Mouse (Mus musculus) R1 (cell line): ENCODE data around the gene Dazap1.
"Not testable (repeated sequence)": the region's sequence is repeated elsewhere in the genome, so short reads cannot be mapped to it uniquely, and the experiment has no call there.

ENCODE experiments used
- DNase-seq: peaks from one replicate; pipeline ENCODE4 v3.0.0-alpha.2; 2018; ENCODE audit warnings: low read depth, low spot score

Dazap1 gene

DNA sequence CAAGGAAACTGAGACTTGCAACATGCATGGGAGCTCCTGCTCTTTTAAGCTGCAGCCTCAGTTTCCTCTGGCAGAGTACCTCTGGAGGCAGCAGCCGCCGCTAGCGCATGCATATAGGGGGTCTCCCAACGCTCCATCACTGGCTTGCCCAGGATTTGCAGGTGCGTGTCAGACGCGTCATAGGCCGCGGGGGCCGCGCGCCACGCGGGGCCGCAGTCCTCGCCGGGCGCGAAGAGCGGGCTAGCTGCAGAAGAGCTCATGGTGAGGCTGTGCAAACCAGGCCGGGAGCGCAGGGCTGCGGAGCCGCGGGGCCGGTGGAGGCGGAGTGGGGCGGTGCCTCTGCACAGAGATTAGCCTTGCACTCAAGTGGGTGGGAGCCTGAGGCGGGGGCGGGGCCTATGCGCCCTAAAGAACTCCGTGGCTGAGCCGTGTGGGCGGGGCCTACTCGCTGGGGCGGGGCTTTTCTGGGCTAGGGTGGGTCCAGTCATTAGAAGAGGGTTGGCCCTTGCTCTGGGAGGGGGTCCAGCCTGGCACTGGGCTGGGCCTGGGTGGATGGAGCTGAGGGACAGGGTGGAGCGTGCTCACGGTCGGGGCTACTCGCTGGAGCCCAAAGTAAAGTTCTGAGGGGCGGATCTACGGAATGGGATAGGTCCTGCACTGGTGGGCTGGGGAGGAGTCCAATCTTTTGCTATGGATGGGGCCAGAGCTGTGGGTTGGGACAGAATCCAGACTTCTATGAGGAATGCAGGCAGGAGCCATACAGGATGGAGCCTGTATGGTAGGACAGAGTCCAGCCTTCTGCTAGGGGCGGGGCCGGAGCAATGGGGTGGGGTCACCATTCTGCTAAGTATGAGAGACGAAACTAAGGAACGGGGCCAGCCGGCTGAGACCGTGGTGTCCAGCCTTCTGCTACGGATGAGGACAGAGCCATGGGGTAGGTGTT is at the start of gene Dazap1, which contains the start of gene Gamt:
Gene Dazap1 (plus strand): TSS at position 845 of the 943 bp plus-strand sequence.
Gene Gamt (minus strand): TSS at position 371 of the 943 bp plus-strand sequence.
- peak; percentile 96 for DNase-seq

GRCm38 (mm10) chr10:80211547-80212103 is 49.7 kb upstream of the Dazap1 start:
- not testable (repeated sequence) for DNase-seq

DNA sequence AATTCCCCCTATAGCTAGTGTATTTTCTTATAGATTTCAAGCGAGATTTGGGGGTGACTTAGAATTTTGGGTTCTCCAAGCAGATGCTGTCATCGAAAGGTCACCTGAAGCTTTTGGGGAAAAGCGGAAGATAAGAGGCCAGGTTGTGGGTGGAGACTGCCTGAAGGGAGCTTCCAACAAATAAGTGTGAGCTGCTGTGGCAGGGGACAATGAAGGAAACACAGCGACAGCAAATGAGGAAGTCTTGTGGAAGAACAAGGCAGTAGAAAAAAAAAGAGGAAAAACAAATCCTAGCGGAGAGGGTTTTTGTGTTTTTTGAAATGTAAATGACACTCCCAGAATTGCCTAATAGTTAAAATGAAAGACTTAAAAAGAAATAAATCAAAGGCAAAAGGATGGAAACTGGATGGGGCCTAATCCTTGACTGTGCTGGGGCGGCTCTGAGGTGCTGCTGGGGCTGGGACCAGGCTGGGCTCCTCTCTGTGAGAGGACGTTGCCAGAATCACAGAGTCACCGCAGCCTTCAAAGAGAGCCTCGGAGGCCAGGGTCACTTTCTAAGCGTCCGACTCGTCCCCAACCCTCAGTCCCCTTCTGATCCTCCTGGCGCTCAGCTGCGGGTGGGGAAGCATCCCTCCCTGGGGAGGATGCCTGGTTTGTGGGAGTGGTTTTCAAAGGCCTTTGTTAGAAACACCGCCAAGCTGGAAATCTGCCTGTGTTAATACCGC is 46.1 kb upstream of the Dazap1 start:
- DNase-seq, result no peak

DNA sequence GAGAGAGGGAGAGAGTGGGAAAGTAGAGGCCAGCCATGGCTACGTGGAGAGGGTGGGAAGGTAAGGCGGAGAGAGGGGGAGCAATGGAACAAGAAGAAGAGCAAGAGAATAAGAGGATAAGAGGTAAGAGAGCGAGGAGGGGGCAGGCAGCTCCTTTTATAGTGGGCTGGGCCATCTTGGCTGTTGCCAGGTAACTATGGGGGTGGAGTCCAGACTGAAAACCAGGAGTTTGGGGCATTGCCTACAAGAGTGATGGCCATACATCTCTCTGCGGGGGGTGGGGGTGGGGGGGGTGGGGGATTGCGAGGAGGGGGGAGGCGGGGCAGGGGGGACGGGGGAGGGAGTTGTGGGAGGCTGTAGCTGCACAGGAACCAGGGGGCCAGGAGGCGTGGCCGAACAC is 40.6 kb upstream of the Dazap1 start:
- peak; percentile 88 for DNase-seq

- DNase-seq, result peak; percentile 46
Measured at GRCm38 (mm10) chr10:80223137-80223536, 38.1 kb upstream of the Dazap1 start.

DNA sequence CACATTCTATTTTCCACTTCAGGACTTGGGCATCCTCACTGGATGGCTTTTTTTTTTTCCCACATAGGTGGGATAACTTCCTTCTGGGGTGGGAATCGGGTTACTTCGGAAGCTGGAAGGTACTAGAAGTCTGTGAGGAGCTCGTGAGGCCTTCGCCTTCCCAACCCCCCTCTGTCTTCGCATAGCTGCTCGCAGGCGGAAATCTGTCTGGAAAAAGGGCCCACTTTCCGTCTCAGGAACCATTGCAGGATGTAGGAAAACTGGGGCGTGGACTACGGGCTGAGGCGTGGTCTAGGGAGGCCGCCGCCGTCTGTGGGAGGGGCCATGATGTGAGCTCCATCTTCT is 35.2 kb upstream of the Dazap1 start:
- no peak for DNase-seq

- DNase-seq, result peak; percentile 99
Measured at GRCm38 (mm10) chr10:80226416-80227165, 34.7 kb upstream of the Dazap1 start, which contains the start of gene Mum1. Gene Mum1 (plus strand): TSS chr10:80226434.

DNA sequence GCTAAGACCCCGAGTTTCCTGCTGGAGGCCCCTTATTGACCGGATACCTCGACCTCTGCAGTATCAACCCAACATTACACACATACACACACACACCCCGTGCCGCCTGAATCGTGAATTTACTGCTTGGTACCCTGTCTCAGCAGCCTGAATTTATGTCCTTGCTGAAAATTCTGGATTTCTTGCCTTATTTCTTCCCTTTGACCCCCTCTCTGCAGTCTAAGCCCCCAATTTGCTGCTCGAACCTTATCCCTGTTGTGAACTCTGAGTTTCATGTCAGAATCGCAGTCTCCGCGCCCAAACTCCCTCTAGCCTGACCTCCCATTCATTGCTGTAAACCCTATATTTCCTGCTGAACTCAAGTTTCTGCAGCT is 34.1 kb upstream of the Dazap1 start:
- DNase-seq, result no peak

GRCm38 (mm10) chr10:80227877-80228775 is 33.2 kb upstream of the Dazap1 start:
- no peak for DNase-seq

DNA sequence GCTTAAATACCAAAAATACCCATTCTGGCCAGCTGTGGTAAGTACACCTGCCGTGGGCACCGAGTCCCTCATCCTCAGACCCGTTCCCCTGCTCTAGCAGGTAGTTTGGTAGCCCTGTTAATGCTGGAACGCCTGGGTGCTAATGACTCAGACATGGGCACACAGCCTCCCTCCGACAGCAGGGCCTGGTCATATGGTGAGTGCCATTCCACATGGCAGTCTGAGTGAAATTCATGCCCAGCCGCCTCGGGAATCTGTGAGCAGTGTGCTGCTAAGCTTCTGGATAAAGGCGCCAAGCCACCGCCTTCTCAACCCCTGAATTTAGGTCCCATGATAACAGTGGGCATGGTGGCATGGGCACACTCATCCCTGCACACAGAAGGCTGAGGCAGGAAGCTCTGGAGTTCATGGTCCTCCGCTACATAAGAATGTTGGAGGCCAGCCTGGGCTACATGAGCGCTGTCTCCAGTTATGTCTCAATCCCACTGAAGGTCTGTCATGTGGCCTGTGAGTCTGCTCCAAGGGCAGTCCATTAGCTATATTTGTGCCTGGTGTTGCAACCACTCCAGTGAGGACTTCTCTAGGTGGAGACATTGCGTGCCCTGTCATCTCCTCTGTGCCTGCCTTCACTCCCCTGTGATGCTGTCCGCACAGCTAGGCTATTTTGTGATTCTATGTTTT is 25.0 kb upstream of the Dazap1 start:
- no peak for DNase-seq

DNA sequence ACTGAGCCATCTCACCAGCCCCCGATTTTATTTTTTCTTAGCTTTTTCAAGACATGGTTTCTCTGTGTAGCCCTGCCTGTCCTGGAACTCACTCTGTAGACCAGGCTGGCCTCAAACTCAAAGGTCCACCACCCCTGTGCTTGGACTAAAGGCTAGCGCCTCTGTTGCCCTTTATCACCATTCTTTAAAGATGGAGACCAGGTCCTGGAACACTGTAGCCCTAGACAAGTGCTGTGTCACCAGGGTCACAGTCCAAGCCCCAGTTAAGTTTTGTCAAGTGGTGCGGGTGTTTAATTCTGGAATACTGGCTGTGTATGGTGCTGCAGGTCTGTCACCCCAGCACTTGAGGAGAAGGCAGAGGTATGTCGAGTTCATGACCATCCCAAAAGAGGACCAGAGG is 24.3 kb upstream of the Dazap1 start:
- no peak for DNase-seq

DNA sequence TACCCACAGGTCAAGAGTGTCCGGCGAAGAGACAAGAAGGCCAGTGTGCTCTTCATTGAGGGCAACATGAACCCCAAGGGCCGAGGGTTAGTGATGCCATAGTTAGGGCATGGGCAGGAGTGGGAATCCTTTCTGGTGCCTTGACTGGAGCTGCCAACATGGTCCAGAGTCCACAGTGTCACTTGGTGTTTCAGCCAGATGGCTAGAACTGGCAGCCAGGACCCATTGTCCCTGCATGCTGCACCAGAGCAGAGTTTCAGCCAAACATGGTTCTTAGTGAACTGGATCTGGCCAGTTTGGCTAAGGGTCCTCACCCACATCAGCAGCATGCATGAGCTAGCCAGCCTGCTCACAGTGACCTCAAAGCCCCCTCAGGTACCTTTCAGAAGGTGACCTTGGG is 23.0 kb upstream of the Dazap1 start:
- DNase-seq, result no peak

DNA sequence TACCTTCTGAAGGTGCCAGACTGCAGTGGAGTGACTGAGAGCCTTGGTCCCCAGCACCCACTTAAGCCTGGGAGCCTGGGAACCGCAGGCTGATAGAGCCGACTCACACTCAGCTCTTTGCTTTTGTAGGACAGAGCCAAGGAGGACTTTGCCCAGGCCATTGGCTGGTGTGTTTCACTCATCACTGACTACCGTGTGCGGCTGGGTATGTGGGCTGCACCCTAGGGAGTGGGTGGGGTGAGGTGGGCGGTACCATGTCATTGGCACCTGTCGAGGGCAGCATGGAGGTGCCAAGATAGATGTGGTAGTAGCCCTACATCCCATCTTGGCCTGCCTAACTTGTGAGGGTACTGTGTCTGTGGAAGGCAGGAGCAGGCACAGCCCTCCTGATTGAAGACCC is 21.5 kb upstream of the Dazap1 start:
- no peak for DNase-seq

DNA sequence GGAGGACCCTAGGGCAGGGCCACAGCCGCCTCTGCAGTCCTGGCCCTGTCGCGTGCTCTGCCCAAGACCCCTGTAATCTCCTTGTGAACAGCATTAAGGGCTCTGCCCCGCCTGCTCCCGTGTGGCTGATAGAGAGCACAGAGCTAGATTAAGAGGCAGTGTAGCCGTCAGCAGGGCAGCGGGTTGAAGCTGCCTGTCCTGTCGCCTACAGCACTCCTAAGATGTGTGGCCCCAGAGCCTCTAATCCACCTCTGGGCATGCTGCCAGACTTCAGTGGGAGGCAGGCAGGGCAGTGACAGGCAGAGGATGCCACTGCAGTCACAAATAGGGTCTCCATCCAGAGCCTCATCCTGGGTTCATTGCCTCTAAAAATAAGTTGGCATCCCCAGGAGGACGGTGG is 19.2 kb upstream of the Dazap1 start:
- no peak for DNase-seq

DNA sequence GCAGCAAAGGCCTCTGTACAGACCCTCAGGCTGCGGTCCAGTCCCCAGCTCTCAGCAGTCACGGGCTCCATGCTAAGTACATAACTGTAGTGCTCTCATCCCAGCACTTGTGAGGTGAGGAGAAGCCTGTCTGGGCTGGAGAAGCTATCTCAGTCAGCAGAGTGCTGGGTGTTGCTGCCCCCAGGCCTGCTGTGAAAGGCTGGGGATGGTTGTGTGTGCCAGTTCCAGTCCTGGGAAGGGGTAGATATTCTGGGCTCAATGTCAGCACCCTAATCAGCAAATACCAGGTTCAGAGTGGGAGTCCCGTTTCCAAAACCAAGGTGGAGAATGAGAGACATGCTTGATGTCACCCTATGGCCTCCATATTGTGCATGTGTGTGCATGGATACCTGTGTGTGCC is 18.7 kb upstream of the Dazap1 start:
- DNase-seq, result no peak

GRCm38 (mm10) chr10:80244791-80245399 is 16.4 kb upstream of the Dazap1 start:
- DNase-seq, result peak; percentile 67

DNA sequence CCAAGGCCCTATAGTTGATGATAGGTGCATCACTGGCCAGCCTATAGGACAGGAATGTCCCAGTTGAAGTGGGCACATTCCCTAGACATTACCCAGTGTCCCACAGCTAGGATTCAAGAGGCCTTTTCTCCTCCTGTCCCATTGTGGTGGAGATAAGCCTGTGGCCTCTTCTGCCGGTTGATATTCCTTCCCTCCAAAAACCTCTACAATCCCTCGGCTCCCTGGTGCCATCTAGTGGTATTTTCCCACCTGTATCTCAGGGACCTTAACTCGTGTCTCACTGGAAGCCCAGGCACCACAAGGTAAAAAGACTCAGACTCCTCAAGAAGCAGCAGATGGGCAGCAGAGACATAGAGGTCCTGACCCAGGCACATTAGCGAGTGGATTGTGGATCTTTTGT is 15.7 kb upstream of the Dazap1 start:
- peak; percentile 87 for DNase-seq

DNA sequence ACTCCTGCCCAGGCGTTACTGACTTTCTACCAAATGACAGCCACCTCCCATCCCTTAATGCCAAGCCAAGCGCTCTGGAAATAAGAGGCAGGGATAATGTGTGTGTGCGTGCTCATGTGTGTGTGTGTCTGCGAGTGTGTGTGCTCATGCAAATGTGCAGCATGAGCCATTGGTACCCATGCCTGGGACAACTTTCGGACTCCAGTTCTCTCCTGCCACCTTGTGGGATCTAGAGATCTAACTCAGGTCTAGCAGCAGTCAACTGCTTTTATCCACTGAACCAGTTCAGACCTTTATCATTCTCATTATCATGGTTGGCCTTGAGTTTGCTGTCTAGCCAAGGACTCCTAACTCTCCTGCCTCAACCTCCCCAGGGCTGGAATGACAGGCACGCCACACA is 13.4 kb upstream of the Dazap1 start:
- DNase-seq, result peak; percentile 62

DNA sequence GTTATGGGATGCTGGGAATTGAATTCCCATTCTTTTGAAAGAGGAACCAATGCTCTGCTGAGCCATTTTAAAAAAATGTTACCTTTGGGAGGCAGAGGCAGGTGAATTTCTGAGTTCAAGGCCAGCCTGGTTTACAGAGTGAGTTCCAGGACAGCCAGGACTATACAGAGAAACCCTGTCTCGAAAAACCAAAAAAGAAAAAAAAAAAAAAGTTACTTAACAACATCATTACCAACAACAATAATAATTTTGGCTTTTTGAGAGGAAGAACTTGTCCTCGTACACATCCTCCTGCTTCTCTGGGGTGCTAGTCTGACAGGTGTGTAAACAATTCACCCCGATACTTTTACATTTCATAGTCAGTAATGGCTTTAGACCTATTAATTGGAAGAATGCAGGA is 12.8 kb upstream of the Dazap1 start:
- DNase-seq, result not testable (repeated sequence)
